Mouse (Mus musculus) T-helper 17 cell (primary cell): Measurements from ENCODE around the gene Fam163b.

Source experiments
- in situ Hi-C, 2 experiments: fragments of 300-600 bp; cut with MboI, MseI; formaldehyde crosslinking; loops; 1 replicate in 1 of 2; 2 replicates in 1 of 2; pipeline ENCODE4 v1.15.1; 2025; ENCODE audit warnings: high pct_unique_total_duplicates in 2 of 2

Fam163b gene

GRCm38 (mm10) chr2:27087581-27087980, 54.7 kb downstream of the Fam163b start:
- in situ Hi-C loops: no loop called here

- in situ Hi-C loops: no loop called here
These were observed 55.7 kb downstream of the Fam163b start for GRCm38 (mm10) chr2:27086483-27087010.

GRCm38 (mm10) chr2:27085801-27086200, 56.5 kb downstream of the Fam163b start:
- in situ Hi-C loops: no loop called here

DNA sequence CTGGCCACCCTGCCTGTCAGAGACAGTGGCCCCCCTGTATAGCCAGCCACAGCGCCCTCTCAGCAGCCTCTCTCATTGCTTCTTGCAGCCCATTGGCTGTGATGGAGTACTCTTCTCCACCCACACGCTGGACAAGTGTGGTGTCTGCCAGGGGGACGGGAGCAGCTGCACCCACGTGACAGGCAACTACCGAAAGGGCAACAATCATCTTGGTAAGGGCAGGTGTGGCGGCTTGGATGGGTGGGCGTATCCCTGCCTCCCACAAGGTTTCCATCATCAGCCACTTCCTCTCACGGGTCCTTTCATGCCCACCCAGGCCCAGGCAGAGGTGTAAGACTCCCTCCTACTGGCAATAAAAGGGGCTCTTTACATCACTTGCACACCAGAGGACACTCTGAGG, 57.3 kb downstream of the Fam163b start:
- in situ Hi-C loops: no loop called here

DNA sequence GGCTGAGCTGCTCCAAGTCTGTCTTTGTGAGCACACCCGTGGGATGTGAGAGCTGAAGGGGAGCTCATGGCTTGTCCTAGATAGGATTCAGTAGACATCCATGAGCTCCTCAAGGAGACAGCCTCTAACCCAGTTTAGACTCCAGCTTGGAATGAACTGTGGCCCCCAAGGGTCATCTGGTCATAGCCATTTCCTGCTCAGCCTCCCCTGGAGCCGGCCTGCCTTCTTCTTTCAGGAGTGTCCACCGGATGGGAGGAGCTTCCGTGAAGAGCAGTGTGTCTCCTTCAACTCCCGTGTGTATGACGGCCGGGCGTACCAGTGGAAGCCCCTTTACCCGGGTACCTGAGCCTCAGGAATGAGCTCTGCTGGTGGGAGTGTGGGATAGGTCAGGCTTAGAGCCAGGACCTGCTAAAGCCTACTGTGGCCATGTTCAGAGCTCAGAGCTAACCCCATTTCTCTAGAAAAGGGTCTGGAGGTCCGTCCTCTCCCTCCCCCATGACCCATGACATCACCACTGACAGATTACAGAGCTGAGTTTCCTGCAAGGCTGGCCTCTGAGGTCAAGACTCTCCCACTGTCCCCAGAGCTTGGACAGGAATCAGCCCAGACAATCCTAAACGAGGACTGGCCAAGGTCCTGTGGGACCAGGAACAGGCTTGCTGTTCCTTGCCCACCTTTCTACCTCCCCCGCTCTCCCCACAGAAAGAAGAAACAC, 58.4 kb downstream of the Fam163b start:
- in situ Hi-C loops: no loop called here

- in situ Hi-C loops: loop anchor here (5.0 to 10.0 kb wide), 2 partner anchors 158 to 905 kb away; no protein-coding TSS in a partner anchor
These were observed 62.6 kb downstream of the Fam163b start for GRCm38 (mm10) chr2:27079649-27080048.

DNA sequence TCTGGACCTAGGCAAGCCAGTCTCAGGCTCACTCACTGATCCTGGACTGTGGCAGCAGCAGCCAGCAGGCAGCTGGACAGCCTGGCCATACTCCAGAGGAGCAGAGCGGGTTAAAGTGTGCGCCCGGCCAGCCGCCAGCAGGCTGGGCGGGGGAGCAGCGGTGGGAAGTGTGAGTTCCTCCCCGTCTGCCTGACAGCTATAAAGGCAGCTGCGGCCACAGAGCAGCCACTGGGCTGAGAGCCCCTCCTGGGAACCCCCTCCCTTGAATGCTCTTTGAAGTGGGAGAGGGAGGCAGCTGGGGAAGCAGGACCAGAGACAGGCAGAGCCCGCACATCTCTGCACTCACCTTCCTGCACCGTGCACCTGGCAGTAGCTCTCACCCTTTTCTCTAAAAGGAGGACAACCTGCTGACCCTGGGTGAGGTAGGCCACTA, 63.1 kb downstream of the Fam163b start, which contains the start of gene Adamtsl2:
Adamtsl2 (plus strand) TSS at position 228 of the 433 bp plus-strand sequence.
- in situ Hi-C loops: loop anchor here (5.0 to 10.0 kb wide), 2 partner anchors 158 to 904 kb away; no protein-coding TSS in a partner anchor

DNA sequence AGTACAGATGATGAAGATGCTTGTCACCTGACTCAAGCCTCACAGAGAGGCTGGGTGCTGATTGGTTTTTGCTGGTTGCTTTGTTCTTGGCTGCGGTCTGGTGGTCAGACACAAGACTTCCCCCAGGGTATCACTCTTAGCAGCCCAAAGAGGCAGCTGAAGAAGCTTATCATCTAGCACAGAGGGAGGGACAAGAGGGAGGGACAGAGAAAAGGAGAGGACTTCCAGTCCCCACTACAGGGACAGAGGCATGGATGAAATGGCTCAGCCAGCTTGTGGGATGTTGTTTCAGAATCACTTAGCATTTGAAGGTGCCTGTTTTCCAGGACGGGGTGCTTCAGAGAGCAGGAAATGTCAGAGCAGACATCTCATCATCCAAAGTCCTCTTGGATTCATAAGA, 64.0 kb downstream of the Fam163b start:
- in situ Hi-C loops: loop anchor here (5.0 to 10.0 kb wide), 2 partner anchors 159 to 904 kb away; no protein-coding TSS in a partner anchor

DNA sequence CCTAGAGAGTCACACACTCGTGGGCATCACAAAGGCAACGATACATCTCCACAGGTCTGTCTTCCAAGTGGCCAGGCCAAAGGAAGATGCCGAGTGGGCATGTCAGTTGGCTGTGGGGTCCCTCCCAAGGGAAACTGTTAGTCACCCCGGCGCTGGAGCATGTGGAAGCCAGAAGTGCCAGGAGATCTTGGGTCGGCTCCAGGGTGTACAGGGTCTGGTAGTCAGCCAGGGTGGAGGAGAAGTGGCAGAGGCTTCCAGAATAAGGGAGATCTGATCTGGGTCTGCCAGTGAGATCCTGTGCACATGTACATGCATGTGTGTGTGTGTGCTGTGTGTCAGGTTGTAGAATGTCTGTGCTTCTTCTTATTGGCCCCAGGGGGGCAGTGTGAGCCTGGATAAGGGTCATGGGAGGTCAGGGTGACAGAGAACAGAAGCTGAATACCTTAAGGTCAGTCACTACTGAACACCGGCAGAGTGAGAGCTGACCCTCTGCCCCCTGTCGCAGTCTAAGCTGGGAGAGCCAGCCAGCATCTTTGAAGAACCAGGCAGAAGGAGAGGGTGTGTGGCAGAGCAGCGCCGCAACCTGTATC, 64.5 kb downstream of the Fam163b start:
- in situ Hi-C loops: loop anchor here (5.0 to 10.0 kb wide), 2 partner anchors 160 to 903 kb away; no protein-coding TSS in a partner anchor

- in situ Hi-C loops: loop anchor here (5.0 to 10.0 kb wide), 2 partner anchors 162 to 901 kb away; no protein-coding TSS in a partner anchor
These were observed 66.8 kb downstream of the Fam163b start for GRCm38 (mm10) chr2:27075485-27075884.

DNA sequence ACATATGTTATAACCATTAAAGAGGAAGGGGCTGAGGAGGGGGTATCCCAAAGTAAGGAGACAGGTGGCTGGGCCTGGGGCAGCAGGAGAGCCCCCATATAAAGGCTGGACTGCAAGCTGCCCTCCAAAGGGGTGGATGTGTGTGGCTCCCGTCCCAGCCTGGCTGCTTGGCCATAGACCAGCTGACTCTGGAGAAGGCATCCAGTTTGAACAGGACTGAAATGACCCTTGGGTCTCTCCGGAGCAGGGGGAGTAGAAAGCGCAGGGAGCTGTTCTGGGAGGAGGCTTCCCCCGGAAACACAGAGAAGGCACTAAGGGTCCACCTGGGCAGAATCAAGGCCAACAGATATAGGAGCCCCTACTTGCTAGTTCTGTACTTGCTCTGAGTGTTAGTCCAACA, 67.5 kb downstream of the Fam163b start:
- in situ Hi-C loops: loop anchor here (5.0 to 10.0 kb wide), 2 partner anchors 162 to 900 kb away; no protein-coding TSS in a partner anchor

GRCm38 (mm10) chr2:27073407-27073806, 68.9 kb downstream of the Fam163b start:
- in situ Hi-C loops: loop anchor here in 1 of 2 experiments (10.0 kb wide), 1 partner anchor 899 kb away; no protein-coding TSS in a partner anchor

DNA sequence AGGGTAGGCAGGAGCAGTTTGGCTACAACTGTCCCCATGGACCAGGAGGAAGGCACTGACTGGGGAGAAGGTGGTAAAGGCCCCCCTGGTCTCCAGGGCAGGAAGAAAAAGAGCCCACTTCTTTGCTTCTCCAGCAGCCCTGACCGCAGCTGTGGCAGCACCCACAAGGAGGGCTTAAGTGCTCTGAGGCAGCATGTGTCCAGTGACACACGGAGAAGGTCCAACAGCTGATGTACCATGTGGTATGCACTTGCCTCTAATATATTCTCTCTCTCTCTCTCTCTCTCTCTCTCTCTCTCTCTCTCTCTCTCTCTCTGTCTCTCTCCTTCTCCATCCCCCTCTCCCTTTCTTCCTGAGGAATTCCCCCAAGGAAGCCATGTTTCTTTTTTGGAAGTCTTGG, 70.3 kb downstream of the Fam163b start, which contains the start of gene Mymk:
Mymk (minus strand) TSS at position 202 of the 400 bp plus-strand sequence.
- in situ Hi-C loops: loop anchor here in 1 of 2 experiments (10.0 kb wide), 1 partner anchor 897 kb away; no protein-coding TSS in a partner anchor

DNA sequence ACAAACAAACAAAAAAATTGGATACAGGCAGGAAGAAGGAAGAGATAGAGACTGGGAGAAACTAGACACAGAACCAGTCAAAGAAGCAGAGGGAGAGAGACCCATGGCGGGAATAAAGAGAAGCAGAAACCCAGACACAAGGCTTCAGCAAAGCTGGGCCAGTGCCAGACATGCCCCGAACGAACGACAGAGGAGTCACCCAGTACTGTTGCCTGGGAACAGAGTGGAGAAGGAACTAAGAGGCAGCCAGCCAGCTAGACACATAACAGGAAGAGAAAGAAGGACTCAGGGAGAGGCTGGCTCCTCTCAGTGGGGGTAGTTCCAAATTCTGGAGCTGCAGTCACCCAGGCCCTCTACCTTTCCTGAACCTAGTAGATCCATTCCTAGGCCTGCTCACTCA, 71.2 kb downstream of the Fam163b start:
- in situ Hi-C loops: loop anchor here in 1 of 2 experiments (10.0 kb wide), 1 partner anchor 896 kb away; no protein-coding TSS in a partner anchor

- in situ Hi-C loops: loop anchor here in 1 of 2 experiments (10.0 kb wide), 1 partner anchor 896 kb away; no protein-coding TSS in a partner anchor
These were observed 72.0 kb downstream of the Fam163b start for GRCm38 (mm10) chr2:27070247-27070813.

DNA sequence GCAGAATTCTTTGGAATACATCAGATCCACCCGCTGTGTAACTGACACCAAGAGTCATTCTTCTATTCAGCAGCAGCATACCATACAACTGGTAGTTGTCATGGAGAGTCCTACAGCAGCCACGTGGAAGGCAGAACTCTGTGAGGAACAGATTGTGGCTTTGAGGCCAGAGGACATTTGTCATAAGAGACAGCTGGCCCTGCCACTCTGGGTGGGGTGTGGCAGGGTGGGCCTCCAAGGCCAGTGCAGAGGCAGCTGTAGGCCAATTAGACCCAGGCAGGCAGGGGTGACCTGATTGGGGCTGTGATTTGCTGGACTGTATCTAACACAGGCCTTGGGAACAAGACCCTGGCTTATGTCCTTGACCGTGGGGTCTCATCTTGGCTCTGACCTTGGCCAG, 72.6 kb downstream of the Fam163b start:
- in situ Hi-C loops: loop anchor here in 1 of 2 experiments (10.0 kb wide), 1 partner anchor 895 kb away; no protein-coding TSS in a partner anchor

GRCm38 (mm10) chr2:27067996-27068395, 74.3 kb downstream of the Fam163b start:
- in situ Hi-C loops: no loop called here

- in situ Hi-C loops: no loop called here
These were observed 75.2 kb downstream of the Fam163b start for GRCm38 (mm10) chr2:27067124-27067523.
